Mouse (Mus musculus): ENCODE results near the gene Nppb.

GRCm38 (mm10) chr4:148000202-148000772, 14.7 kb downstream of the Nppb start, which contains the start of gene Nppa:
- no peak for TF ChIP-seq CTCF (IDR thresholded peaks at IDR 0.05; ENCODE audit: low read depth)
- TF ChIP-seq EP300 (IDR thresholded peaks at IDR 0.05; ENCODE audit: low read depth), result no peak
